Mouse (Mus musculus) embryonic facial prominence, embryonic 15.5 days (tissue): ENCODE results near the gene Kcnq2. TPM values are rescaled to one million over a fixed set of nuclear protein-coding genes. Genes with fewer than 3 reads are reported as not detected.

Experiments
- ATAC-seq: fragments of 200-750 bp; cut with Nextera tagmentation; 2 replicates; pipeline ENCODE4 v1.8.0; 2017; ENCODE audit warnings: low read depth, moderate TSS enrichment; ENCODE audit not compliant: insufficient number of reproducible peaks, low FRiP score, low TSS enrichment
- H3K27ac ChIP-seq: fragments of 300-500 bp; sonication (generic); replicated peaks from 2 replicates; pipeline ENCODE4 v1.5.1; 2015; ENCODE audit warnings: mild to moderate bottlenecking, inconsistent platforms
- H3K27me3 ChIP-seq: fragments of 300-500 bp; sonication (generic); 2 replicates; pipeline ENCODE4 v1.6.1; 2015; ENCODE audit warnings: inconsistent platforms
- H3K36me3 ChIP-seq: fragments of 300-500 bp; sonication (generic); 2 replicates; pipeline ENCODE4 v1.6.1; 2015; ENCODE audit warnings: mild to moderate bottlenecking, inconsistent platforms
- H3K4me1 ChIP-seq: fragments of 300-500 bp; sonication (generic); 2 replicates; pipeline ENCODE4 v1.6.1; 2015; ENCODE audit warnings: inconsistent platforms
- H3K4me2 ChIP-seq: fragments of 300-500 bp; sonication (generic); replicated peaks from 2 replicates; pipeline ENCODE4 v1.6.1; 2015; ENCODE audit warnings: mild to moderate bottlenecking, inconsistent platforms
- H3K4me3 ChIP-seq: fragments of 300-500 bp; sonication (generic); replicated peaks from 2 replicates; pipeline ENCODE4 v1.5.1; 2015; ENCODE audit warnings: mild to moderate bottlenecking, inconsistent platforms
- H3K9ac ChIP-seq: fragments of 300-500 bp; sonication (generic); 2 replicates; pipeline ENCODE4 v1.6.1; 2015; ENCODE audit warnings: inconsistent platforms
- H3K9me3 ChIP-seq: fragments of 300-500 bp; sonication (generic); replicated peaks from 2 replicates; pipeline ENCODE4 v1.6.1; 2016; ENCODE audit warnings: inconsistent platforms
- WGBS: fragments of 180-500 bp; shearing (Covaris S2); methylation state at CpG from one replicate; pipeline ENCODE4 v1.1.7; 2015; 5-methylcytosine and 5-hydroxymethylcytosine counted together
- polyA plus RNA-seq: library from polyadenylated mRNA; unstranded; fragments of >200 nt; fragmentation: Nextera tagmentation; extraction: Ambion mirVana; gene quantifications from 2 replicates; pipeline ENCODE4 v1.2.1, GENCODE M21; 2015

Kcnq2 gene
- polyA plus RNA-seq, 1 experiment from 2014 or later = 0.39 TPM

DNA sequence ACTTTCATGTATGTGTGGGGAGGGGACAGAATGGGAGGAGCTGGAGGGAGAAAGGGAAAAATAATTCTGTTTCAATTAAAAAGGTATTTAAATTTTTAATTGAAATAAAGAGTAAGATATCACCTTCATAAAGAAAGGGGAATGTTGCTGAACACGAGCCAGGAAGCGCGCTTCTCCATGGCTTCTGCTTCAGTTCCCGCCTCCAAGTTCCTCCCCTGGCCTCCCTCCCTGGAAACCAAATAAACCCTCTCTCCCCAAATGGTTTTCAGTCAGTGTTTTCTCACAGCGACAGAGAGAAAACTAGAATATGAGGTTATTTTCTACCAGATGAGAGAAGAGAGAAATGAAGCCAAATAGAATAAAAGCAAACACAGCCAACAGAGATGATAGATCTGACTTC lies 66.6 kb downstream of the Kcnq2 start:
- H3K27ac ChIP-seq = no peak overlapping the region
- 68% methylated on average over 5 of the region's 5 CpGs for WGBS
- H3K36me3 ChIP-seq = no peaks in the 10 kb centered on the region
- no peak for ATAC-seq
- H3K9ac ChIP-seq = no peak overlapping the region
- H3K4me1 ChIP-seq = no peaks in the 10 kb centered on the region
- H3K4me2 ChIP-seq = no peak overlapping the region
- peaks cover 11% of the 10 kb centered on the region; the same call in 1 of the 2 replicates for H3K27me3 ChIP-seq
- no peak overlapping the region for H3K4me3 ChIP-seq
- H3K9me3 ChIP-seq = no peaks in the 10 kb centered on the region

DNA sequence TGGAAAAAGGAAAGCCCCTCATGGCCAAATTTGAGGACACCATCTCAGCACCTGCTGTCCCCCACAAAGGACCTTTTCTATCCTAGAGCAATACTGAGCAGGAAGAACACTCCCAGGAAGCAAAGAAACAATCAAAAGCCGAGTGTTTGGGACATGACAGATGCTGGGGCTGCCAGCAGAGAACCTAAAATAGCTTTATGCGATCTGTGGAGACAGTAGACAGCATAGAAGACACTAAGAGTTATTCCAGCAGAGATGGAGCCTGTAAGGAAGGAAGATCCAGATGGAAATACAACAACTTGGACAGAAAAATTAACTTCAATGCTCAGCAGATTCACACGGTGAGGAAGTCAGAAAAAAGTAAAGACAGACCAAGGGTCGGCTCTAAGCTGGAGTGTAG lies 69.3 kb downstream of the Kcnq2 start:
- H3K9me3 ChIP-seq = no peaks in the 10 kb centered on the region
- H3K36me3 ChIP-seq = no peaks in the 10 kb centered on the region
- H3K4me3 ChIP-seq = no peak overlapping the region
- no peak for ATAC-seq
- no peaks in the 10 kb centered on the region for H3K4me1 ChIP-seq
- no peak overlapping the region for H3K9ac ChIP-seq
- no peak overlapping the region for H3K27ac ChIP-seq
- WGBS = 51% methylated on average over 4 of the region's 4 CpGs
- H3K27me3 ChIP-seq = peaks cover 3% of the 10 kb centered on the region; the same call in 1 of the 2 replicates
- no peak overlapping the region for H3K4me2 ChIP-seq

DNA sequence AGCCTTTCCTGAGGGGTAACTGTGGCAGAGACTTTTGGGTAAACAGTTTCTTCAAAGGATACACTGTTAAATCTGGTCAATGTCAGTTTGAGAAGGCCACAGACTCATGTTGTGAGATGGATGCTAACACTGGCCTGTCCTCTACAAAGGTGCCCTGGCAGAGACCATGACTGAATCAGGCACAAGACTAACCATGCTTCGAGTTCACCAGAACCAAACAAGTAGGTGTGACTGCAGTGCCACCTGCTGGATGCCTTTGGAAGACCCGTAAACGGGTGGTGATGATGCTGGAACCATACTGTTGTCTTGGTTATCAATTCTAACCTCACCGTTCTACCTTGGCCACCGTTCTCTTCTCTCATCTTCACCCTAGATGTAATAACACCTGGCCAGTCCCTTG lies 75.0 kb downstream of the Kcnq2 start:
- no peak overlapping the region for H3K4me2 ChIP-seq
- no peaks in the 10 kb centered on the region for H3K9me3 ChIP-seq
- H3K9ac ChIP-seq = no peak overlapping the region
- no peaks in the 10 kb centered on the region for H3K27me3 ChIP-seq
- no peak overlapping the region for H3K4me3 ChIP-seq
- no peaks in the 10 kb centered on the region for H3K4me1 ChIP-seq
- H3K27ac ChIP-seq = no peak overlapping the region
- H3K36me3 ChIP-seq = no peaks in the 10 kb centered on the region
- 0 out of 2 replicates have a peak, but pooled peaks have one; percentile 31 for ATAC-seq
- WGBS = 18% methylated on average over 5 of the region's 5 CpGs

DNA sequence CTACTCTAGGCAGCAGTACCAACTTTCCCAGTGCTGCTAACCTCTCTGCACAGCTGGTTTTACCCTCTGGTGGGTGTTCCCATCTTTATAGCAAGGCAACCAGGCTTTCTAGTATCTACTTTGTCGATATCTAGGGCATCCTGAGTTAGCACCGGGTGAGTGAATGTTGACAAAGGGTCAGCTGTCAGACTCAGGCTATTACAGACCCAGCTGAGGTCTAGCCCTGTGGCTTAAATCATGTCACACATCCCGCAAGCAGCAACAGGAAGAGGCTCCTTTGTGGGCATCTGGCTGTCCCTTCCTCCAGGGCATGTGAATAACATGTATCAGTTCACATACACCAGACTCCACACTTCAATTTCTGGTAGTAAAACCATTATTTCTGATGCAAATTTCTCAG lies 76.9 kb downstream of the Kcnq2 start:
- Histone ChIP-seq H3K27ac (no peak overlapping the region), H3K9me3 (no peaks in the 10 kb centered on the region), H3K9ac (no peak overlapping the region), H3K36me3 (no peaks in the 10 kb centered on the region), H3K4me1 (no peaks in the 10 kb centered on the region), H3K4me2 (no peak overlapping the region), H3K27me3 (no peaks in the 10 kb centered on the region), H3K4me3 (no peak overlapping the region)
- ATAC-seq = no peak
- 43% methylated on average over 3 of the region's 3 CpGs for WGBS

DNA sequence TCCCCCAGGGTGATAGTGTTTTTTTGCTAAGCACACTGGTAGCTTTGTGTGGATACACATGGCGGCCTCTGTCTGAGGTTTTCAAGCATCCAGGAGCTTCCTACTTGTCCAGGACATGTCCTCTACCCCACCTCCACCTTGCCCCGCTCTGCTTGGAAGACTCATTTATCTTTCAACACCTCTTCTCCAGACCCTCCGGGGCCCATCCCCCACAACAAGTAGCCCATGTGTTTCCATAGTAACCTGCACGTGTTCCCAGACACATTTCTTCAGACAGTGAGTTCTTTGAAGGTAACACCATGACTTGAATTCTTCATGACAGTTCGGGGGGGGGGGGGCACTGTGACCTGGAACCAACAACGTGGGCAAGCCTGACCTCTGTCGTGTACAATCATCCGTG lies 77.8 kb downstream of the Kcnq2 start:
- no peak for ATAC-seq
- Histone ChIP-seq H3K4me1 (no peaks in the 10 kb centered on the region), H3K27ac (no peak overlapping the region), H3K9ac (no peak overlapping the region), H3K9me3 (no peaks in the 10 kb centered on the region), H3K4me3 (no peak overlapping the region), H3K27me3 (no peaks in the 10 kb centered on the region), H3K4me2 (no peak overlapping the region), H3K36me3 (no peaks in the 10 kb centered on the region)
- 47% methylated on average over 8 of the region's 8 CpGs for WGBS

DNA sequence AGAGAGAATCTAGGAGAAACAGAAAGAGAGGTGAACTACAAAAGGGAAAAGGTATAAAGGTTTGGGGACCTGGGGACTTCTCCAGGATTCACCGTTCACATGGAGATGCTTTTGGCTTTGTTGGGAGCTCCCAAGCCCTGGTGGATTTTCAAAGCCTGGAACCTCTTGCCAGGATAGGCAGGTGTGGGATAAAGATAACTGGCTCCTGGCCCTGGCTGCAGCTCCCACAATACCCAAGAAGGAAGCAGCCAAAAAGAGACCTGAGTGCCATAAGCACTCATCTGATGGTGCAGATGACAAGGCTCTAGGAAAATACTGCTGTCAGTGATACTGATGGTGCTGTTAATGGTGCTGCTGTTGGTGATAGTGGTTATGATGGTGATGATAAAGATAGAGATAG lies 82.9 kb downstream of the Kcnq2 start:
- Histone ChIP-seq H3K4me3 (no peak overlapping the region), H3K4me1 (no peaks in the 10 kb centered on the region), H3K9me3 (no peaks in the 10 kb centered on the region), H3K4me2 (no peak overlapping the region), H3K27ac (no peak overlapping the region), H3K9ac (no peak overlapping the region), H3K27me3 (no peaks in the 10 kb centered on the region; the same call in 1 of the 2 replicates), H3K36me3 (no peaks in the 10 kb centered on the region)
- 96% methylated on average over 1 of the region's 1 CpGs for WGBS
- ATAC-seq = no peak

DNA sequence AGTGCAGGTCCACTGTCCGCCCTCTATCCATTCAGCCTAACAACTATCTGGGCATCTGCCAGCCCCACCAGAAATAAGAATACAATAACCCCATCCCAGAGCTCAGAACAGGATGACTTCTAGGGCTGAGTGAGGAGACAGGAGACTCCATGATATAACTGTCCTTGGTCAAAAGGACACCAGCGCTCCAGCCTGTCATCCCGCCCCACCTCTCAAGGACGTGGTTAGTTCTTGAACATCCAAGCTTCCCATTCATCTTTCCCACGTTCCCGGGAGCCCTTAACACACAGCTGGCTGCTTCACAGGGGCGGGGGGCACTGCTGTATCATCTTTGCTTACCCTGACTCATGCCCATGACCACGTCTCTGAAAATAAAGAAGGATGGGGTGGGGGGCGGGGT lies 86.1 kb downstream of the Kcnq2 start:
- Histone ChIP-seq H3K27ac (no peak overlapping the region), H3K9ac (no peak overlapping the region), H3K4me1 (no peaks in the 10 kb centered on the region), H3K4me2 (no peak overlapping the region), H3K36me3 (no peaks in the 10 kb centered on the region), H3K4me3 (no peak overlapping the region), H3K9me3 (no peaks in the 10 kb centered on the region), H3K27me3 (no peaks in the 10 kb centered on the region; the same call in 1 of the 2 replicates)
- WGBS = 80% methylated on average over 9 of the region's 9 CpGs
- ATAC-seq = no peak

DNA sequence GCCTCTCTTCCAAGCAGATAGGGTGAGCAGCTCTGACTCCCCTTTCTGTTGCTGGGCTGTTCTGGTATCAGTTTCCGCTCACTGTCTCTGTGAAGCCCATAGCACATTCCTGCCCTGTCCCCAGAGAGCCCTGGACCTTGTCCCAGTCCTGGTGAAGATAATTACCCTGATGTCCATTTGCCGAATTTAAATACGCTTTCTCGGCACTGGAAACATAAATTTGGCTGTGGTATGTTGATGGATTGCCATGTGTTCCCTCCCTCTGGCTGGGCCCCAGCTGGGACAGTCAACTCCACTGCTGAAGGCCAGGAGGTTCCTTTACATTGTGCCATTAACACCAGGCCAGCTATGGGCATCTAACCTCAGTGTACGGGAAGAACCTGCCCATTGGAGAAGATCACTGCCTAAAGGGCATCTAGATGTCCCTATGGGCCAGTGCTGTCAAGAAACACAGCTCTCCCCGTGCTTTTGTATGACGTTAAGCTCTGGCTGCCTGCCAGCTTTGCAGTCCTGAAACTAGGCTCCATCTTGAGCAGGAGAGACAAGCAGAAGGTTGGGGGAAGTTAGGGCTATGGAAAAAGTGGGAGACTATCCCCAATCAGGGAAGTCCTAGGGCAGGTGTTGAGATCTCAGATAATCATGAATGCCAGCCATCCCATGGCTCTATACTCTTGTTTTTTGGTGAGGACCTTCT lies 86.7 kb downstream of the Kcnq2 start:
- Histone ChIP-seq H3K27me3 (no peaks in the 10 kb centered on the region; the same call in 1 of the 2 replicates), H3K9me3 (no peaks in the 10 kb centered on the region), H3K27ac (no peak overlapping the region), H3K36me3 (no peaks in the 10 kb centered on the region), H3K4me2 (no peak overlapping the region), H3K4me1 (no peaks in the 10 kb centered on the region), H3K4me3 (no peak overlapping the region), H3K9ac (no peak overlapping the region)
- ATAC-seq = no peak
- 46% methylated on average over 7 of the region's 7 CpGs for WGBS

DNA sequence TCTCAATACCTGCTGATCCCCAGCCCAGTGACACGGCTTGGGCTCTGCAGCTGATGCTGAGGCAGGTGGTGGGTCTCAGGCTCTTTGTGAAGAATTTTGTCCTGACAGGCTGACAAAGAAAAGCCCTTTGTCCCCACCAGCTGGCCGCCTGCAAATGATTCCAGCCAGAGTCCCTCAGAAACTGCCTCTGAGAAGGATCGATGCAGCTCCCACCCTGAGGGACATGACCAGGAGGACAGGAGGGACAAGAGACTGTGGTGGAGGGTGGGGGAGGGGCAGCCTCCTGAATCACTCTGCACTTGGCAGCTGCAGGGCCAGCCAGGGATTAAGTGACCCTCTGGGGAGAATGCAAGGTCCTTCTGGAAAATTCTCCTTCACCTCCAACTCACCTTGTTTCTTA lies 91.1 kb downstream of the Kcnq2 start:
- H3K9me3 ChIP-seq = no peaks in the 10 kb centered on the region
- no peak overlapping the region for H3K4me2 ChIP-seq
- no peak overlapping the region for H3K4me3 ChIP-seq
- no peak overlapping the region for H3K27ac ChIP-seq
- peaks cover 29% of the 10 kb centered on the region for H3K27me3 ChIP-seq
- no peak for ATAC-seq
- H3K4me1 ChIP-seq = peaks cover 7% of the 10 kb centered on the region
- H3K9ac ChIP-seq = no peak overlapping the region
- 9% methylated on average over 3 of the region's 3 CpGs for WGBS
- H3K36me3 ChIP-seq = no peaks in the 10 kb centered on the region

DNA sequence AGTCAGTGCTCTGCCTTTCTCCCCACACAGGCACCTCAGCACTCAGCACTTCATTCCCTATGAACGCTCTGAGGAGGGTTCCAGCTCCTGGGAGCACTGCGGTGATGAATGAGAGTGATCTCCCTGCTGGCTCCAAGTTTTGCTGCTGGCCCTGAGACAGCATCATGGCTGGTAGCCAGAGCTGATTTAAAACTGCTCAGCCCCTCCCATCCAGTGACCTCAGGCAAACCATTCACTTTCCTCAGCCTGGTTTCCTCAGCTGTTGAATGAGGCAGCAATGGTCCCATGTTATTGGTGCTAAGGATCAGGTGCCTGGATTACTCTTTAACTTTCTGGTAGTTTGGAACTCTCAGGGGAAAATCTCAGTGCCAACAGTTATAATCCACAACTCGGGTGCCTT lies 91.7 kb downstream of the Kcnq2 start, which contains the start of gene Chrna4:
TSS of gene Chrna4 (minus strand) at position 110 of the 400 bp plus-strand sequence.
- H3K9me3 ChIP-seq = no peaks in the 10 kb centered on the region
- ATAC-seq = no peak
- no peak within 1 kb of the TSS for H3K9ac ChIP-seq
- no peaks in the 10 kb centered on the region for H3K36me3 ChIP-seq
- 53% methylated on average over 3 of the region's 3 CpGs for WGBS
- no peak within 1 kb of the TSS for H3K4me3 ChIP-seq
- peaks cover 35% of the 10 kb centered on the region for H3K27me3 ChIP-seq
- no peak within 1 kb of the TSS for H3K27ac ChIP-seq
- peaks cover 13% of the 10 kb centered on the region for H3K4me1 ChIP-seq
- H3K4me2 ChIP-seq = no peak within 1 kb of the TSS

DNA sequence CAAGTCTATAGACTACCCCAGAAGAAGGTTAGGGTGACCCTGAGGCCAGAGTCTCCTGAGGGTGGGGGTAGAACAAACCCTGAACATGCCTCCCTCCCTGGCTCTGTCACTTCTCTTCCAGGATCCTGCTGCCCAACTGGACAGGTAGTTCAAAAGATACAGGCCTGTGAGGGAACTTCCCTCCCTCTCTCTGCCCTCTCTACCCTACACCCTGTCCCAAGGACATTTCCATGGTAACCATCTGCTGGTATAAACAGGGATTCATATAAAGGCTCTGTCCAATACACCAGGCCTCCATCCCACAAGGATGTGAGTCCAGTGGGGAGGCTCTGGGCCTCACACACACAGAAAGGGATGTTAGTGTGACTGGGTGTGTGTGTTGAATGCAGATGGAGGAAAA lies 92.7 kb downstream of the Kcnq2 start:
- Histone ChIP-seq H3K27me3 (peaks cover 46% of the 10 kb centered on the region), H3K4me2 (no peak overlapping the region), H3K9ac (no peak overlapping the region), H3K4me1 (peaks cover 14% of the 10 kb centered on the region), H3K36me3 (no peaks in the 10 kb centered on the region), H3K27ac (no peak overlapping the region), H3K9me3 (no peaks in the 10 kb centered on the region), H3K4me3 (no peak overlapping the region)
- no peak for ATAC-seq

DNA sequence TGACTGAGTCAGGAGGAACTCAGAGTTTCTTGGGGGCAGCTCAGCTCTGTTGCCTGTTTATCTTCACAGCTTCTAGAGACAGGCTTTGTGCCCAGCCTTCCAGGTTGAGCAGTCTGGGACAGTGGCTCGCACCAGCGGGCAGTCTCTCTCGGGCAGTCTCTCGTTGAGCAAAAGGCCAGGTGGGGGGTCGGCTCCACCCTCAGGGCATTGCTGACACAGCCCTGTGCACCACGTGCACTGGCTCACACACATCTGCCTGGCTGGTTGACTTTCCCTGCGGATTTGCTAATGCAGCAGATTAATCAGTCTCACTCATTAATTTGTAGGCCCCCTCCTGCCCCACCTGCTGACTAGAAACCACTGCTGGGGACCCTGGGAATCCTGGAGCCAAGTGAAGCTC lies 93.2 kb downstream of the Kcnq2 start:
- no peak for ATAC-seq
- Histone ChIP-seq H3K4me3 (no peak overlapping the region), H3K36me3 (no peaks in the 10 kb centered on the region), H3K4me1 (peaks cover 14% of the 10 kb centered on the region), H3K9me3 (no peaks in the 10 kb centered on the region), H3K4me2 (no peak overlapping the region), H3K9ac (no peak overlapping the region), H3K27me3 (peaks cover 50% of the 10 kb centered on the region), H3K27ac (no peak overlapping the region)
- WGBS = 7% methylated on average over 7 of the region's 7 CpGs
